Mouse (Mus musculus): ENCODE measurements around the gene Aqp9. TPM values are rescaled to one million over a fixed set of nuclear protein-coding genes. Genes with fewer than 3 reads are reported as not detected.

Aqp9 gene
- polyA plus RNA-seq, 1 experiment: 1.8 TPM

DNA sequence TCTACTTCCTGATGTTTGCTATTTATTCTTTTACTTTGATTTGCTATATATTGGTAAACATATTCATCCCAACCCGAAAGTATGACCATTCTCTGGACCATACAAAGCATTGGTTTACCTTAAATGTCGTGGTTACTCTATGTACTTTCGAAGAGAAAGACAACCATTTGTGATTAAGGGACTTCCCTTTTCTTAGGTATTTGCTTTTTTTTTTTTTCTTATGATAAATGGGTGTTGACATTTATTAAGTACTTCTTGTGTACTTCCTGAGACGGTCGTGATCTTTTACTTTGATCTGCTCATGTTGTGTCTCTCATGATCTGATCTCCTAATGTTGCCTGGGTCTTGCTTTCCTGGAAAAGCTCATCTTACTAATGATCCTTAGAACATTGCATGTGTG, 30.3 kb upstream of the Aqp9 start:
- TF ChIP-seq POLR2A (IDR thresholded peaks at IDR 0.05; ENCODE audit: borderline replicate concordance, extremely low read depth, low read depth, low read length) (no peak), CTCF (IDR thresholded peaks at IDR 0.05; ENCODE audit: insufficient read depth, low read length) (no peak)
- H3K4me1 ChIP-seq (ENCODE audit: control insufficient read depth, insufficient read depth, low read length): no peaks in the 10 kb centered on the region
- 49% methylated on average over 5 of the region's 5 CpGs for WGBS
- no peak for DNase-seq
- H3K4me3 ChIP-seq (replicated peaks; ENCODE audit: extremely low read depth, low read depth, low read length): no peak overlapping the region

DNA sequence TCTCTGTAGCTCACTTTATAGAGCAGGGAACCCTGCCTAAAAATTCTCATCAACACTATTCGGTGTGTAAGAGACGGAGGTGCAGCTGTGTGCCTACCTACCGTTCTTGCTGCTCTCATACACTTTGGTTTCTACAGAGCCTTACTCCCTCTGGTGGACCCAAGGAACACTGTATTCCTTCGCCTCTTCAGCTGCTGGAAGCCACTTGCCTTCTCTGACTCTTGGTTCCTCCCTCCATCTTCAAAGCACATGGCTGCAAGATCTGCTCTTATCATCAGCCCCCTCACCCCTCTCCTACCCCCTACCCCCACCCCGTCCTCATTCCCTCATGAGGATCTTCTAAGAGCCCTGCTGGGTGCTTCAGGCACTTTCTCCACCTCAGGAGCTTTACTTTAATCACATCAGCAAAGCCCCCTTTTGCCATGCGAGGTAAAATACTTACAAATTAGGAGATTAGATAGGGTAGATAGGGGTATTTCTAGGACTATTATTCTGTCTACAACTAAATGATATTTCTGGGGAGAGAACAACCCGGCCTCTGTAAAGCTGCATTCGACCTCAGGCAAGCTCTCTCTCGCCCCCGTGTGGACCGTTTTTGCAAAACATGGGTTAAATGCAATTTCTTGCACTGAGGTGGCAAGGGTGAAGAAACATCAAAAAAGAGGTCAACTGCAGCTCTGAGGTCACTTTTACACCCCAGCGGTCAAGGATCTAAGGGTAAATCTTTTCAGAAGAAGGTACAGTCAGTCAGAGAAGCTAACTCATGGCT, 20.3 kb upstream of the Aqp9 start:
- peak; percentile 60 for DNase-seq
- TF ChIP-seq CTCF (IDR thresholded peaks at IDR 0.05; ENCODE audit: insufficient read depth, low read length) (peak; percentile 83), POLR2A (IDR thresholded peaks at IDR 0.05; ENCODE audit: borderline replicate concordance, extremely low read depth, low read depth, low read length) (no peak)
- WGBS: 5% methylated on average over 12 of the region's 12 CpGs
- H3K4me3 ChIP-seq (replicated peaks; ENCODE audit: extremely low read depth, low read depth, low read length): no peak overlapping the region
- H3K4me1 ChIP-seq (ENCODE audit: control insufficient read depth, insufficient read depth, low read length): no peaks in the 10 kb centered on the region

DNA sequence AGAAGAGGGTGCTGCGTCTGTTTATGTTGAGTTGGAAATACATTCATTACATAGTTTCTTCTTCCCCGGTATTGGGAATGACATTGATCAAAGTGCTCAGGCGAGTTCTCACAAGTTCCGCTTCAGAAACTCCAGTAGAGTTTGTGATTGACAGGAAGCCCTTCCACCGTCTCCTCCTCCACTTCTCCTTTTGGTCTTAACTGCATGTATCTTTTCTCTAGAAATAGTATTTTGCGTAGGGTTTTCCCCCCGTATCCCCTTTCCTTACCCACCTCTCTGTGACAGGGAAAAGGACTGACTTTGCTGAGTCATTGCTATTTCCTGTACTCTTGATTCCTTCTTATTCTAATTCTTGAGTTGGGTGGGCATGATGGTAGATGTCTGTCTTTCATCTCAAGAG, 18.9 kb upstream of the Aqp9 start:
- no peak for TF ChIP-seq POLR2A (IDR thresholded peaks at IDR 0.05; ENCODE audit: borderline replicate concordance, extremely low read depth, low read depth, low read length)
- no peak for TF ChIP-seq CTCF (IDR thresholded peaks at IDR 0.05; ENCODE audit: insufficient read depth, low read length)
- H3K4me1 ChIP-seq (ENCODE audit: control insufficient read depth, insufficient read depth, low read length): no peaks in the 10 kb centered on the region
- no peak overlapping the region for H3K4me3 ChIP-seq (replicated peaks; ENCODE audit: extremely low read depth, low read depth, low read length)
- no peak for DNase-seq
- WGBS: 81% methylated on average over 7 of the region's 7 CpGs

DNA sequence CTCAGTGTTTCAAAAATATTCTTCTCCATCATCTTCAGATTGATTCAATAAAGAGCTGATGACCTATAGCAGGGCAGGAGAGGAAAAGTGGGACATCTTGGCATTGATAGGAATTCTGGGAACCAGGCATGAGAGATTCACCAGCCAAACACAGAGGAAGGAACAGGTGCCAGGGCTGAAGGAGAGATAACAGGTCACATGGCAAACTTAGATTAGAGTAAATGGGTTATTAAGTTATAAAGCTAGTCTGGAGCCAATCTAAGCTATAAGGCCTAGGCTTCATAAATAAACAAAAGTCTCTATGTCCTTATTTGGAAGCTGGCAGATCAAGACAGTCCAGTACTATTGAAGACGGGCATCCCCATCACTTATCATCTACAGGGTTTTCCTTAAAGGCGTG, 17.3 kb upstream of the Aqp9 start:
- H3K4me3 ChIP-seq (replicated peaks; ENCODE audit: extremely low read depth, low read depth, low read length): no peak overlapping the region
- WGBS: 67% methylated on average over 2 of the region's 2 CpGs
- no peak for DNase-seq
- no peaks in the 10 kb centered on the region for H3K4me1 ChIP-seq (ENCODE audit: control insufficient read depth, insufficient read depth, low read length)
- TF ChIP-seq CTCF (IDR thresholded peaks at IDR 0.05; ENCODE audit: insufficient read depth, low read length) (no peak), POLR2A (IDR thresholded peaks at IDR 0.05; ENCODE audit: borderline replicate concordance, extremely low read depth, low read depth, low read length) (no peak)

DNA sequence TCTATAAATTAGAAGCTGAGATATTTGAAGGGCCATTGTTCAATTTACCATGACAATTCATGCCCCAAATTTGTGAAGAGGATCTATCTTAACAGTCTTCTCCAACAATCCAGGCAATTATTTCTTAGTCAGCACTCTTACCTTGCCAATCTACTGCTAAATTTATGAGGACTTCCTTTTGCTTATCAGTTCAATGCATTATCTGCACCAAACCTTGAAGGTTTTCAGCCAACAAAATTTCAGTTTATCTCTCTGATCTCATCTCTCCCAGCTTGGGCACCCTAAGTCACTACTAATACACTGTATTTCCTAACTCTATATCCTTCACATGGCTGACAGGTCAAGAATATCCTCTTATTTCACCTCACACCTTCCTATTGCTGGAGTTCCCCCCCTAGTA, 16.8 kb upstream of the Aqp9 start:
- TF ChIP-seq POLR2A (IDR thresholded peaks at IDR 0.05; ENCODE audit: borderline replicate concordance, extremely low read depth, low read depth, low read length) (no peak), CTCF (IDR thresholded peaks at IDR 0.05; ENCODE audit: insufficient read depth, low read length) (no peak)
- no peak overlapping the region for H3K4me3 ChIP-seq (replicated peaks; ENCODE audit: extremely low read depth, low read depth, low read length)
- DNase-seq: no peak
- no peaks in the 10 kb centered on the region for H3K4me1 ChIP-seq (ENCODE audit: control insufficient read depth, insufficient read depth, low read length)

DNA sequence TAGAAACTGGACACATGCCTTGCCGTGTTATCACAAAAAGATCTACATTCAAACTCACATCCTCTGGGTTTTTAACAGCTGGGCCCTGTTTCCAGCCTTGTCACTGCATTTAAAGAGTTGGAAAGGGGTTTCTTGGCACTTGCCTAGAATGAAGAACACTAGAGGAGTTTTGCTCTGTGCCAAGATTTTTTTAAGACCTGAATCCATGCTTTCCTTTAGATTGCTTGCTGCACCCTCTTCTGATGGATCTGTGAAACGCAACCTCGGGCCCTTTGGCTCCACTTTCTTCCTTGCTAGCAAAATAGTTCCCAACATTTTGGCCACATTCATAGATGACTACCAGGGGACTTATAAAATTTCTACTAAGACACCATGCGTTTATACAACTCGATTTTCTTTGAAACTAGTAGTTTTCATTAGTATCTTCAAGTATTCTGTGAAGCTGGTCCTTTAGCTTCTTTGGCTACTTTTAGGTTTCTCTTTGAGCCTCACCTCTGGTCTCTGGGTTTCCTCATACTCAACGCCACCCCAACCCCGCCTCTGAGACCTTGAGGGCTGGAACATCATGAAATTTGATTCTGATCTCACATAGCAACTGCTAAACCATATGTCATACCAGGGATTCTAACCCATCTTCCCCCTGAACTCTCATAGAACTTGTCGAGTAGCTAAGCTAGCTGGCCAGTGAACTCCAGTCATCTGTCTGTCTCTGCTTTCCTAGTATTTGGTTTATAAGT, 11.7 kb upstream of the Aqp9 start:
- TF ChIP-seq POLR2A (IDR thresholded peaks at IDR 0.05; ENCODE audit: borderline replicate concordance, extremely low read depth, low read depth, low read length) (no peak), CTCF (IDR thresholded peaks at IDR 0.05; ENCODE audit: insufficient read depth, low read length) (no peak)
- WGBS: 64% methylated on average over 8 of the region's 8 CpGs
- Histone ChIP-seq H3K4me1 (ENCODE audit: control insufficient read depth, insufficient read depth, low read length) (no peaks in the 10 kb centered on the region), H3K4me3 (replicated peaks; ENCODE audit: extremely low read depth, low read depth, low read length) (no peak overlapping the region)
- no peak for DNase-seq

DNA sequence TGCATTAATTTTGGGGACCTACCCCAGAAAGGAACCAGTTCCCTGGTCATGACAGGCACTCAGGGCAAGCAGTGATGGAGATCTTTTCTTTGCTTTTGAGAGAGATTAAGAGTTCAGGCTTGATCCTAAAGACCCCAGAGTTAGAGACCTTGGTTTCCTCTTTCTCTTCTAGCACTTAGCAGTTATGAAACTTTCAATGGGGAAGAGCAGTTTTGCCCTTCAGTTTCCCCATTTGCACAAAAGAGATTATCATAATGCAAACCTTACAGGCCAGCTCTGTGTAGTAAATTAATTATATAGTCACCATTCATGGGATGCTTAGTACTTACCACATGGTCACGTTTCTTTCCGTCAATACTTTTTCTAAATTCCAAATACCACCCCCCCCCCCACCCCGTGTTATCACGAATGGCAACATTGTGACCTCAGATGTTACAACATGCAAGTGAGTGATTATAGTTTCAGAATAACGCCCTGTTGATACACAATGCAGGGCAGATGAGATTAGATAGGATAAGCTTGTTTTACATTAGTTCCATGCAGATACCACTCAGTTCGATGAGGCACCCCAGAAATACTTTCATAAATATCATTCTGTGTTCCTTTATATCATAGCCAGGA, 10.9 kb upstream of the Aqp9 start:
- no peak for DNase-seq
- TF ChIP-seq CTCF (IDR thresholded peaks at IDR 0.05; ENCODE audit: insufficient read depth, low read length): no peak
- no peak for TF ChIP-seq POLR2A (IDR thresholded peaks at IDR 0.05; ENCODE audit: borderline replicate concordance, extremely low read depth, low read depth, low read length)
- Histone ChIP-seq H3K4me1 (ENCODE audit: control insufficient read depth, insufficient read depth, low read length) (no peaks in the 10 kb centered on the region), H3K4me3 (replicated peaks; ENCODE audit: extremely low read depth, low read depth, low read length) (no peak overlapping the region)
- WGBS: 58% methylated on average over 6 of the region's 6 CpGs

DNA sequence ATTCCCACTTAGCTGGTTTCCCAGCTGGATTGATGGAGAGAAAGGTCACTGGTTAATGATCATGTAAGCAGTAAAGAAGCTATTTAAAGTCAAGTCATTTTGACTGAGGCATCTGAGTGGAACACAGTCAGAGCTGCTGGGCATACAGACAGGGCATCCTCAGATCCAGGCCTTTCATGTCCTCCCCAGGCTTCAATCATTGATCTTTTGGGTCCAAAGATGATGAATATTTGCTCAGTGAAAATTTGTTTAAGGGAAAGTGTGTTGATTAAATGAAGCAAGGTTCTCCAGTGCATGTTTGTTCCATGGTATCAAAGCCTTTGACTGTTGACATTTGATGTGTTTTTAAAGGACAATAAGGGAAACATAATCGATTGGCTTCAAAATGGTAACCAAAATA, 7.2 kb upstream of the Aqp9 start:
- H3K4me3 ChIP-seq (replicated peaks; ENCODE audit: extremely low read depth, low read depth, low read length): no peak overlapping the region
- no peak for DNase-seq
- no peaks in the 10 kb centered on the region for H3K4me1 ChIP-seq (ENCODE audit: control insufficient read depth, insufficient read depth, low read length)
- TF ChIP-seq POLR2A (IDR thresholded peaks at IDR 0.05; ENCODE audit: borderline replicate concordance, extremely low read depth, low read depth, low read length) (no peak), CTCF (IDR thresholded peaks at IDR 0.05; ENCODE audit: insufficient read depth, low read length) (no peak)
- WGBS: 64% methylated on average over 1 of the region's 1 CpGs

DNA sequence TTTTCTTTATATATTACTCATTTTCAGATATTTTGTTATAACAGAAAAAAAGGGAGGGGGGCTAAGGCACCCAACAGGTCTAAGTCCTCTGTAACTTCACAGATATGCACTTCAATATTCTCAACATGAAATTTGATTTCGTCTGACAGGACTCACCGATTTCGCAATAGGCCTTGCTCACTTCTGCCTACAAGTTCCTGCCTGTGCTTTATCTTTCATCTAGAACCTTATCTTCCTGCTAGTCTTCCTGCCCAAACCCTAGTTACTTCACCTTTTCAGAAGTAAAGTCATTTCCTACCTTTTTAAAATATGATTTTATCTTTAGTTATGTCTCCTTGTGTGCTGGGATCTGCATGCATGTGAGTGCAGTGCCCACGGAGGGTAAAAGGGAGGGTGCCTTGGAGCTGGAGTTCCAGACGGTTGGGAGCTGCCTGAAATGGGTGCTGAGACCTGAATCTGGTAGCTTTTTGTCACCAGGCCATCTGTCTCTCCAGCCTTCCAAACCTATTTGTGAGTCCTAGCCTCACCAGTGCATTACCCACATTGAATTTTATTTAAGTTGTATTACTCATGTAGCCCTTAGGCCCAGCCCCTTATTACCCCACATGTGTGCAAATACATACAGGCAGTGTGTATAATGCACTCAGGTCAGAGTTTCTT, 6.0 kb upstream of the Aqp9 start:
- 63% methylated on average over 5 of the region's 5 CpGs for whole genome bisulfite sequencing
- H3K4me3 ChIP-seq (replicated peaks; ENCODE audit: extremely low read depth, low read depth, low read length): no peak overlapping the region
- no peak for DNase-seq
- H3K4me1 ChIP-seq (ENCODE audit: control insufficient read depth, insufficient read depth, low read length): no peaks in the 10 kb centered on the region
- TF ChIP-seq POLR2A (IDR thresholded peaks at IDR 0.05; ENCODE audit: borderline replicate concordance, extremely low read depth, low read depth, low read length): no peak
- TF ChIP-seq CTCF (IDR thresholded peaks at IDR 0.05; ENCODE audit: insufficient read depth, low read length): no peak

Measured in lung, adult 2 months (tissue).